Mouse (Mus musculus) testis, postnatal 10 days (tissue): ENCODE measurements at regions not wholly inside any gene's neighbourhood (a gene's known extent, or its start where the extent isn't known, plus 50 kb on each side); places are given as distances from the start of the nearest gene placed in this dataset.
"Not testable (repeated sequence)": the region's sequence is repeated elsewhere in the genome, so short reads cannot be mapped to it uniquely, and the experiment has no call there.

ENCODE experiments used
- DNase-seq: peaks from one replicate; pipeline ENCODE4 v3.0.0; 2021; ENCODE audit warnings: low spot score

GRCm38 (mm10) chr1:51596935-51597820, 119.0 kb upstream of the Nabp1 start:
- DNase-seq, result peak; percentile 89

DNA sequence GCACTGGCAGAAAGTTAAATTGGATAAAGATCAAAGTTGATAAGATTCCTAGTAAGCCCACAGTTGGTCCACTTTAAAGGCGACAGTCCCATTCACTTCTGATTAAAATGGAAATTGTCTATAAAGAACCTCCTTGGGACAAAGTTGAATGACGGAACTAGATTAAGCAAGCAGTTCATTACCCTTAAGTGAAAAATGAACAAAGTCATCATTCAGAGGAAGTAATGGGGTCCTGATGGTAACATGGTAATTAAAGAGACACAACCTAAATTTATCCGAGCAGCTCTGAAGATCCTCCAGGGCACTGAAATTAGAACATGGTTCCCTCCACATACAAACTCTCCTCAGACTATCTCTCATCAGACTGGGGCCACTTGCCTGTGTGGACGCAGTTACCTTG, 116.4 kb upstream of the Nabp1 start:
- DNase-seq, result no peak

DNA sequence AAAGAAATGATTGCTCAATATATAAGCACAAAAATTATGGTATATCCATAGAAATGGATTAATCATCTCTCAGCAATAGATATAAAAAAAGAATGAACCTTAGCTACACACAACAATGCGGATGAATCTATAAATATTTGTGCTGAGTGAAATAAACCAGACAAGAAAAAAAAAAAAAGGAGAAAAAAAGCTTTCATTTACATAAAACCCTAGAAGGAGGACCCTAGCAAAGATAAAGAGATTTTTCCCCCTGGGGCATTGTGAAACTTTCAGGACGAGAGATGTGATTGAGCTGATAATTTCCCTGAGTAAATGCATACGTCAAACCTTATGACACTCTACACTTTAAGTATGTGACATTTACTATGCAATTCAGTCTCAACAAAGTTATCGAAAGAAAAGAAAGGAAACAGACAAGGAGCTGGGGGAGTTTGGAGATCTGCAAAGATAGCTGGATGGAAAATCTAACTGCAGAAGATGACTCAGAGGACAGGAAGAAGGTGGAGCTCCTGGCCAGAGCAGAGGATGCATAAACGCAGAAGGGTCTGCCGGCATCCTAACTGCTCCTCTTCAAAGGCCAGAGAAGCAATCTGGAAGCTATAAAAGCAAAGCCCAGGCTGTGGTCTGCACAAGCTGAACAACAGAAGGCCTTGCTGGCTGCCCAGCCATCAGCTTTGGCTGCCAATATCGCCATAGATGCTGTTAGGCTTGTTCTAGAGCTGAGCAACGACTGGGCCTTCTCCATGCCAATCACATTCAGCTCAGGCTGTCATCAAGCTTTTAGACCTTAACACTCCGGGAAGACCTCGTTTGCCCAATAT, 115.6 kb upstream of the Nabp1 start:
- DNase-seq, result no peak

- no peak for DNase-seq
These were observed 113.7 kb upstream of the Nabp1 start for GRCm38 (mm10) chr1:51591886-51592285.

DNA sequence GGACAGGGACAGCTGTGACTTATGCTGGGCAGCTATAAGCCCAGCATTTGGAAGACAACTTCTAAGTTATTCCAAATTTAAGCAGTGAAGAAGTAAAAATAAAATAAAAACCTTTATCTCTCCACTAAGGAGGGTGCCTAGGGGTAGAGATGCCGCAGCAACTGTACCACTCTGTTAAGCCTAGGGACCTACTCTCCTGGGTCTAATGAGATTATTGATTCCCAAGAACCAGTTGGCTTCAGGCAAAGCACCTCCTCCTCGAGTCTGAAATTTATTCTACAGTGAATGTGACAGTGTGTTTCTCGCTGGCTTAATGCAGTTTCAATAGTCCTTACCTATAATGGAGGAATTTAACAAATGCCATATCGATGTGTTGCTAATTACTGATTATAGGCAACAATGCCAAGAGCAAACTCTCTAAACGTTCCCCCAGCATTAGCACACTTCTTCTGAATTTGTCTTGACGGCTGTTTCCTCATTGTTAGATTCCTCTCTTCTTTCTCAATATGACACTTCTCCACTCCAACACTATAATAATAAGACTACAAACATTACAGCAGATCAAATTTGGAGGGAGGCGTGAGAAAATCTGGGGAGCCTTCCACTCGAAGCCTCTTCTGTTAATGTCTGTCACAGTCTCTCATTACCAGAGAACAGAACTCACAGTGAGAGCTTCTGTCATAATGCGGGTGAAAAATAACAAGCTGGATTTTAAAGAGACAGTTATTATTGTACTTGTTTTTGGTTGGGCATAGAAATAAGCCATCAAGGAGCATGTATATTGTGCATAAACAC, 112.6 kb upstream of the Nabp1 start:
- DNase-seq, result no peak

DNA sequence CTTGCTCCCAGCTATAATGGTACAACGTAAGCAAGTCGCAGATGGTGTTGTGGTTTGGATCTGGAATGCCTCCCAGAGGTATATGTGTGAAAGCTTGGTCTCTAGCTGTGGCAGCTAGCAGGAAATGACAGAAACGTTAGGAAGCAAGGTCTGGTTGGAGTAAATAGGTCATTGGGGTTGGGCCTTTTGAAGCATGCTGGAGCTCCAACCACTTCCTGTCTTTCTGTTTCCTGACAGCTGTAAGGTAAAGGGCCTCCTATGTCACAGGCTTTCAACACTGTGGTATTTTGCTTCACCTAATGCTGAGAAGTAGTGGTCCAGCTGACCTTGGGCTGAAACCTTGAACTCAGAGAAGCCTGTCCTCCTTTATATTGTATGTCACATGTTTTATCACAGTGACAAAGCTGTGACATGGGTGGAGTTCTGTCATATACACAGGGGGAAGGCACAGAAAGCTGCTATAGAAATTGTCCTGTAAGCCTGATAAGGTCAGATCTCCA, 106.8 kb upstream of the Nabp1 start:
- no peak for DNase-seq

- no peak for DNase-seq
These were observed 105.6 kb upstream of the Nabp1 start for GRCm38 (mm10) chr1:51583871-51584270.

DNA sequence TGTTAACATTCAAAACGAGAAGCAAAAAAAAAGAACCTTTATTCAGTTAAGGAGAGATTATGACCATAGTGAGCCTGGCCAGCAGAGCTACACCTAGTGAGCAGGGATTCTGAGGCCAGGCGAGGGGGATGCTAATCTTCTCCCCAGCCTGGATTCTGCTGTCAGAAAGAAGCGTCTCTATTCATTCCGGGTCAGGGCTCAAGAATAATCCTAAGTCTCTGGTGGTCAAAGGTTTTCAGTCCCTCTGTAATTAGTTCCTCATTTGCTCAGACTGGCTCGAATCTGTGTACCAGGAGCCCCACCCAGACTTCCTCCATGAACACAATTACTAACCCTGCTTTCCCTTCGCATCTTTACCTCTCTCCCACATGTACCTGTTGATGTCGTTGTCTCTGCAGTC, 101.8 kb upstream of the Nabp1 start:
- no peak for DNase-seq

DNA sequence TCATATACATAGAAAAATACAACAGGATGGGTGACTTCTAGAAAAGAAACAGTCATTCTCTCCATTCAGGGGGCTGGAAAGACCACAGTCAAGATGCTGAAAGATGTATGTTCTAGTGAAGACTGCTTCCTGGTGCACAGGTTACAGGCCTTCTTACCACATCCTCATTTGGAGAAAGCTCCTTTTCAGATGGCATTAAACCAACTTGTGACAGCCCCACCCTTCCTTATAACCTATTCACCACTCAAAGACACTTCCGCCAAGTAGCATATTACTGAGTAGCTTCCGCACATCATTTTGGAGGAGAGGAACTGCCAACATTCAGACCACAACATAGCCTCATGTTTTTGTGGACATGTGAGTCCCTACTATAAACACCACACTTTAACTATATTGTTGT, 99.5 kb upstream of the Nabp1 start:
- no peak for DNase-seq

DNA sequence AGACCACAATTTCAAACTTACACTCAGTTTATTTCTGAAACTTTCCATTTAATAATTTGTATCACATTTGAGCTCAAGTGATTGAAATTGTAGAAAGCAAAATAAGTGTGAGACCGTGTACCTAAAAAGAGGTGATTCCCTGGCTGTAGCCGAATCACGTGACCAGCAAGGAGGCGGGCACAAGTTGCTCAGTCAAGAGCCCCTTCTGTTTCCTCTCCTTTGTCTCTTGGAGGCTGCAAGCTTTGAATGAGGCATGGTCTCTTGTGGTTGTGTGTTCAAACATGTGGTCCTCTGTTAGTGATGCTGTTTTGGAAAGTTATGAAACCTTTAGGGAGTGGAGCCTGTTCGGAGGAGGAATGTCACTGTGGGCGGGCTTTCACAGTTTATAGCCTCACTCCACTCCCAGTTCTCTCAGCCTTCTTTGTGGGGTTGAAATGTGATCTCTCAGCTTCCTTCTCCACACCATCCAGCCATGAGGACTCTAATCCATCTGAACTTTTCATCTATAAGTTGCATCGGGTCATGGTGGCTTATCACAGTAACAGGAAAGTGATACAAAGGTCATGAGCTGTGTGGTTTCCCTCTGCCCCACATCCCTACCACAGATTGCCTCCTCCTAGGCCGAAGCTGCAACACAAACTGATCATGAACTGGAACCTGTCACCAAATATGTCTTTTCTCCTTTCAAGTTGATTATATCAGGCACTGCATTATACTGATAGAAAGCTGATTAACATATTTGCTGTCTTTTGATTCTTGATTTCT, 94.3 kb upstream of the Nabp1 start:
- DNase-seq, result no peak

DNA sequence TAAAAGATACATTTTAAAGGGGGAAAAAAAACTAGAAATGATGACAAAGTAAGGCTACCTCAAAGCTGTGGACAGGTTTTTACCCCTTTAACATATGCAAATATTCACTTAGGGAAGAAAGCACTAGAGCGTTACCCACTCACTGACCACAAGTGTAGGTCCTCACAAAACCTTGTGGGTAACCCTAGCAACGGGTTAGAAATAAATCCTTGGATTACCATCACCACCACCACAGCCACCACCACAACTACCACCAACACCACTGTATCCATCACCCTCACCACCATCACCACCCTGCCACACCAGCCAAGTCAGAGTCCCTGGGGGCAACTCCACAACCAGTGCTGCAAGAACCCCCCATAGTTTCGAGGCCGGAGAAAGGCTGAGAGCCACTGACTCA, 91.4 kb upstream of the Nabp1 start:
- no peak for DNase-seq

DNA sequence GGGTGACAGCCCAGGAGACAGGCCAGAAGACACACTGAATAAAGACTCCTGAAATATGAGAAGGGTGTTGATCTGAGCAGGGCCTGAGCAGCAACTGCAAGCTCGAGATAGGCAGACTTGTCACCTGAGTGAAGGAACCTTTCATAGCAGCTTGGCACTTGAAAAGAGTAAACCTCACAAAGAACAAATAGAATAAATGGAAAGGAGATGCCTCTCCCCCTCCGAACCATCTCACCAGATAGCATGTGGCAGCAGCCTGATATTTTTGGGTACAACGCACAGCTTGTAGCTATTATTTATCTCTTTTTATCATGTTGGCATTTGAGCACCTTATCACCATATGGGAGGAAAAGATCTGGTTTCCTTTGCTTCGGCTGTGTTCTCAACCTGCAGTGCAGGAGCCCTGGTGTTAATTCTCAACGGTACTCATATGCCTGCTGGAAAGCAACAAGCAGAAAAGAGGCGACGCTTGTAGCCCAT, 88.0 kb upstream of the Nabp1 start:
- no peak for DNase-seq

DNA sequence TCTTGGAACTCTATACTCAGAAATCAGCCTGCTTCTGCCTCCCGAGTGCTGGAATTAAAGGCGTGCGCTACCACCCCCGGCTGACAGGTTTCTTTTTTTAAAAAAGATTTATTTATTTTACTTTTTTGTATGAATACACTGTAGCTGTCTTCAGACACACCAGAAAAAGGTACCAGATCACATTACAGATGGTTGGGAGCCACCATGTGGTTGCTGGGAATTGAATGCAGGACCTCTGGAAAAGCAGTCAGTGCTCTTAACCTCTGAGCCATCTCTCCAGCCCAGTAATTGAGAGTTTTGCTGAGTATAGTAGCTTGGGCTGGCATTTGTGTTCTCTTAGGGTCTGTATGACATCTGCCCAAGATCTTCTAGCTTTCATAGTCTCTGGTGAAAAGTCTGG, 78.4 kb upstream of the Nabp1 start:
- DNase-seq, result not testable (repeated sequence)

DNA sequence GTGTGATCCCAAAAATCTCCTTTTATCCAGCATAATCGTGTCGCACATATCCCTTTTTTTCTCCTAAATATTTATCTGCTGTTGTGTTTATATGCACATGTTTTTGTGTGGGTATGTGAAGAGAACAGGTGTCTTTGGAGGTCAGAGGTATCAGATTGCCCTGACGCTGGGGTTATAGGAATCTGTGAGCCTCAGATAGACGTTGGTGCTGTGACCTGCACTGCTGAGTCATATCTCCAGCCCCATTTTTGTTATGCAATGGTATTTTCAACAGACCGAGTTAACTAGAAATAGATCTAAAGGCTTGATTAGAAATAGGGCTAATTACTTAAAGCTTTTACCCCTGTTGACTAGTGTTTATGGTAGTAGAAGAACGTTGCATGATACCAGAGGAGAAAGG, 75.5 kb upstream of the Nabp1 start:
- no peak for DNase-seq

DNA sequence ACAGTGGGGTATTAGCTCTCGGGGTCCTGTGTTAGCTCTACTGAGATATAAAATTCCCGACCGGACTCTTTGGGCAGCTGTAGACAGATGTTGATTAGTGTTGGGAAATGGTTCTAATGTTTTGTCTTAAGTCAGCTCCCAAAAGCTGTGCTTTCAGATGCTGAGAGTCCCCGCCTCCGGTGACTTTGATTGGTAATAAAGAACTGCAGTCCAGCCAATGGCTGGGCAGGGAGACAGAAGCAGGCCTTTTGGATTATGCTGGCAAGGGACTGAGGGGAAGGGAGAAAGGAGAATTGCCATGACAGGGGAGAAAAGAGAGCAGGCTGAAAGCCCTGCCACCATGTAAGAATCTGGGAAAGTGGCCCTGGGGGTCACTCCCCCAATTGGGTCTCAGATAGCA, 73.4 kb upstream of the Nabp1 start:
- no peak for DNase-seq

- no peak for DNase-seq
These were observed 64.6 kb upstream of the Nabp1 start for GRCm38 (mm10) chr1:51542801-51543200.

DNA sequence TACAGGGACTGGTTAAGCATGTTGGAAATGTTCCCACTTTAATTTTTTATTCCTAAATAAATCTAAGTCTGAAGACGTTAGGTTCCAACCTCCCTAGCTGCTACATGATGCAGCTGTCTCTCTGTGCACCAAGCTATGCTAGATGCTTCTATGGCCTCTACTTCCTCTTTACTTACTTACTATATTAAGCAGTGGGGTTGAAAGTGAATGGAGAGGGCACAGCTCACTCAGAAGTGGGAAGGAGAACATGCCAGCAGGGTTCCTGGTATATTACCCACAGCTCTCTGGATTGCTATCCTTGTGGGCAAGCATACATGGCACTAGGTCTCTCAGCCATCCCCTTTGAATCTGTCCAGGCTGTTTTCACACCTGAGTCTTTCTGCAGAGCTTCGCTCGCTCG, 61.4 kb upstream of the Nabp1 start:
- DNase-seq, result no peak

GRCm38 (mm10) chr1:51538836-51539235, 60.6 kb upstream of the Nabp1 start:
- DNase-seq, result no peak

DNA sequence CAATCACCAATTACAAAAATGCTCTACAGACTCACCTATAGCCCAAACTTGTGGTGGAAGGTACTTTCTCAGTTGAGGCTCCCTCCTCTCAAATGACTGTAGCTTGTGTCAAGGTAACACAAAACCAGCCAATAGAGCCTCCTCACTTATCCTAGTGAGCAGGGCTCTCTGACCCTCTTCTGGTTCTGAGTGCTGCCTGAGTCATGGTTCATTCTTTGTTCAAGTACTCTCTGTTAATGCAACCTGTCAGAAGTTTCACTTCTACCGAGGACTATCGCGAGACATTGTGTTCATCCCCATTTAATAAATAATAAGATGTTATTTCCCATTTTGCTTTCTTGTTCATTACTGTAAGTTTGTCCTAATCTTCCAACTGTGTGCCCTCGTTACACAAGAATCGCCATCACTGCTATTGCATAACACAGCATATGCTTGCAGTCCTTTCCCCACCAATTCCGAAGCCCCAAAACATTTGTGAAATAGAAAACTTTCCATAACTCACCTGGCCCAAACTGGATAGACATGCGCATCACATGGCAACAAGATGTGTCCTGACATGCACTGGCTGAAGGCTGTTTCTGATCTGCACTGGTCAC, 59.6 kb upstream of the Nabp1 start:
- DNase-seq, result no peak

DNA sequence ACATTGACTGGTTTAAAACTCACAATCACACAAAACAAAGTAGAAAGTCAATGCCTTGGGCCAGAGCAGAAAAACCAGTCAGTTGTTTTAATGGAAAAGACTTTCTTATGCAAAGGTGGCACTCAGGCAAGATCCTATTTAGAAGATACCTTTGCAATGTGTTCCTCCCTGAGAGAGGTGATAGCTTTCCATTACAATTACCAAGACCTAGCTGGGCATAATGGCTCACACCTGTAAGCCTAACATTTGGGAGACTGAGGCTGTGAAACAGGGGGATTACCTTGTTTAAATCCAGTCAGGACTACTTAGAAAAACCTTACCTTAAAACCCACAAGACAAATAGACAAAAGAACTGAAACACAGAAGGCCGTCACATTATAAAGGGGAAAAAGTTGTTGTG, 57.9 kb upstream of the Nabp1 start:
- DNase-seq, result no peak

DNA sequence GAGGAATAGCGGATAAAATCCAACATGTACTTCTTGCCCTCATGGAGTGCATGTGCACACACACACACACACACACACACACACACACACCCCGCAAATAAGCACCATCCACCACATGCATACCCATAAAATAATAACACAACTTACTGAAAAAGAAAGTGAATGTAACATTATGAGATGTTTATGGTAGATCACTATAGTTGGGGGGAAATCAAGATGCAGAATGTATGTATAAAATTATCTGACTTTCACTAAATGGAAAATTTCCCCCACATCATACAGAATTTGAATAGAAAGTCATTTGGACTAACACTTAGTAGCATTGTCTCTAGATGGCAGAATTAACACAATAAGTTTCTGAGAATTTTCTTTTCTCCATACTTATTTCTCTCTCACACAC, 57.2 kb upstream of the Nabp1 start:
- no peak for DNase-seq
